13 mouse cellular contexts compared by ENCODE assay signal in the genomic region with DNA sequence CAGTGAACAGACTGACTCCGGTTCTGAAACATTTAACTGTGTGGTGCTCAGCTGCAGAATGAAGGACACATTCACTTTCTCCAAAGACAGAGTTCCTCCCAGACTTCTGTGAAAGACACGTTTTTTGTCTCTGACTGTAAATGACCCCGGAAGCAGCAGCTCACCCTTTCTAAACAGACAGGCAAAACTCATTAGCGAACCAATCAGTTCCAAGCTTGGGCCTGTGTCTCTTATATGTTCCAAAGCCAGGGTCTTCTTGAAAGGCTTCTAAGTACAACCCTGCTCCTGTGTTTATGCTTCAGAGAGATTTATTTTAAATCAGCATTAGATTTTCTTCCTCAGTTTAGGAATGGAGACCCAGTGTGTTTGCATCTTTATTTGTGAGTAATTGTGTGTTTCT.
"Had no signal": no experiment of that assay in that cellular context is flagged by ENCODE, and none has a peak within 500 bp of the region (broad histone marks: within the 10 kb centered on the region; RNA-seq: fewer than 3 reads in every experiment).

No protein-coding gene starts in this region.

- H3K4me3 ChIP-seq: limb, embryonic 12.5 days; liver, embryonic 13.5 days; midbrain, embryonic 13.5 days had no signal

- H3K4me1 ChIP-seq: limb, embryonic 12.5 days; liver, embryonic 13.5 days; midbrain, embryonic 13.5 days had no signal

- H3K9me3 ChIP-seq: limb, embryonic 12.5 days; liver, embryonic 13.5 days; midbrain, embryonic 13.5 days had no signal

- H3K27me3 ChIP-seq: limb, embryonic 12.5 days; liver, embryonic 13.5 days; midbrain, embryonic 13.5 days had no signal

- H3K9ac ChIP-seq: limb, embryonic 12.5 days; liver, embryonic 13.5 days; liver, postnatal 0 days; midbrain, embryonic 13.5 days had no signal

- H3K36me3 ChIP-seq: limb, embryonic 12.5 days; liver, embryonic 13.5 days; midbrain, embryonic 13.5 days had no signal

- H3K4me2 ChIP-seq: limb, embryonic 12.5 days; liver, embryonic 13.5 days; midbrain, embryonic 13.5 days had no signal

- DNase-seq: kidney, adult 11 months; kidney, adult 9 months; kidney, postnatal 36 days; layer of hippocampus, adult 9-11 months; liver; liver, embryonic 13.5 days; liver, postnatal 0 days; right cerebral cortex, postnatal 14 days; thymus, adult 2 months; thymus, postnatal 36 days had no signal

- H3K27ac ChIP-seq: kidney, postnatal 0 days; limb, embryonic 12.5 days; liver, embryonic 13.5 days; midbrain, embryonic 13.5 days had no signal

- ATAC-seq: liver, postnatal 0 days; midbrain, embryonic 13.5 days had no signal
